Mouse (Mus musculus) limb, embryonic 13.5 days (tissue): ENCODE measurements around the gene Fut9. TPM values are rescaled to one million over a fixed set of nuclear protein-coding genes. Genes with fewer than 3 reads are reported as not detected.
A peak's percentile ranks its signal among the peaks of the same experiment; 100 is the strongest.

ENCODE experiments used
- ATAC-seq: fragments of 200-750 bp; cut with Nextera tagmentation; 2 replicates; pipeline ENCODE4 v1.8.0; 2017; ENCODE audit warnings: low read depth, moderate number of reproducible peaks, moderate TSS enrichment; ENCODE audit not compliant: low FRiP score
- H3K27ac ChIP-seq: fragments of 300-500 bp; sonication (generic); 2 replicates; pipeline ENCODE4 v1.5.1; 2015; ENCODE audit warnings: inconsistent platforms, mild to moderate bottlenecking, moderate library complexity
- H3K27me3 ChIP-seq: fragments of 300-500 bp; sonication (generic); 2 replicates; pipeline ENCODE4 v1.6.1; 2015; ENCODE audit warnings: mild to moderate bottlenecking, inconsistent platforms
- H3K36me3 ChIP-seq: fragments of 300-500 bp; sonication (generic); 2 replicates; pipeline ENCODE4 v1.6.1; 2015; ENCODE audit warnings: inconsistent platforms, mild to moderate bottlenecking, moderate library complexity
- H3K4me1 ChIP-seq: fragments of 300-500 bp; sonication (generic); 2 replicates; pipeline ENCODE4 v1.6.1; 2015; ENCODE audit warnings: inconsistent platforms
- H3K4me2 ChIP-seq: fragments of 300-500 bp; sonication (generic); replicated peaks from 2 replicates; pipeline ENCODE4 v1.6.1; 2015; ENCODE audit warnings: inconsistent platforms, mild to moderate bottlenecking, moderate library complexity
- H3K4me3 ChIP-seq: fragments of 300-500 bp; sonication (generic); 2 replicates; pipeline ENCODE4 v1.5.1; 2015; ENCODE audit warnings: moderate library complexity, mild to moderate bottlenecking, inconsistent platforms
- H3K9ac ChIP-seq: fragments of 300-500 bp; sonication (generic); 2 replicates; pipeline ENCODE4 v1.6.1; 2015; ENCODE audit warnings: mild to moderate bottlenecking, inconsistent platforms
- H3K9me3 ChIP-seq: fragments of 300-500 bp; sonication (generic); 2 replicates; pipeline ENCODE4 v1.6.1; 2016; ENCODE audit warnings: inconsistent platforms
- WGBS: fragments of 180-500 bp; shearing (Covaris S2); methylation state at CpG from one replicate; pipeline ENCODE4 v1.1.7; 2015; 5-methylcytosine and 5-hydroxymethylcytosine counted together
- polyA plus RNA-seq: library from polyadenylated mRNA; unstranded; fragments of >200 nt; fragmentation: Nextera tagmentation; extraction: Ambion mirVana; gene quantifications from 2 replicates; pipeline ENCODE4 v1.2.1, GENCODE M21; 2015

The Fut9 gene
- polyA plus RNA-seq: 0.25 and 0.26 TPM in 2 replicates

GRCm38 (mm10) chr4:25799476-25800283 is at the start of gene Fut9:
Gene Fut9 (minus strand): TSS chr4:25800244.
- H3K27me3 ChIP-seq: peaks cover 34% of the 10 kb centered on the region
- ATAC-seq: peak; percentile 83
- H3K4me2 ChIP-seq: peak within 1 kb of the TSS; percentile 93
- 1% methylated on average over 52 of the region's 52 CpGs for WGBS
- H3K9me3 ChIP-seq: no peaks in the 10 kb centered on the region
- H3K36me3 ChIP-seq: no peaks in the 10 kb centered on the region
- peaks cover 11% of the 10 kb centered on the region for H3K4me1 ChIP-seq
- peak within 1 kb of the TSS; percentile 51 for H3K4me3 ChIP-seq
- H3K9ac ChIP-seq: peak within 1 kb of the TSS; percentile 66
- no peak within 1 kb of the TSS for H3K27ac ChIP-seq

- H3K9me3 ChIP-seq: no peaks in the 10 kb centered on the region
- H3K27me3 ChIP-seq: no peaks in the 10 kb centered on the region
- no peak for ATAC-seq
- WGBS: 84% methylated on average over 7 of the region's 7 CpGs
- H3K9ac ChIP-seq: no peak overlapping the region
- no peaks in the 10 kb centered on the region for H3K4me1 ChIP-seq
- no peaks in the 10 kb centered on the region for H3K36me3 ChIP-seq
- no peak overlapping the region for H3K4me2 ChIP-seq
- H3K4me3 ChIP-seq: no peak overlapping the region
- no peak overlapping the region for H3K27ac ChIP-seq
Observed at GRCm38 (mm10) chr4:25815783-25816182, 15.7 kb upstream of the Fut9 start.

DNA sequence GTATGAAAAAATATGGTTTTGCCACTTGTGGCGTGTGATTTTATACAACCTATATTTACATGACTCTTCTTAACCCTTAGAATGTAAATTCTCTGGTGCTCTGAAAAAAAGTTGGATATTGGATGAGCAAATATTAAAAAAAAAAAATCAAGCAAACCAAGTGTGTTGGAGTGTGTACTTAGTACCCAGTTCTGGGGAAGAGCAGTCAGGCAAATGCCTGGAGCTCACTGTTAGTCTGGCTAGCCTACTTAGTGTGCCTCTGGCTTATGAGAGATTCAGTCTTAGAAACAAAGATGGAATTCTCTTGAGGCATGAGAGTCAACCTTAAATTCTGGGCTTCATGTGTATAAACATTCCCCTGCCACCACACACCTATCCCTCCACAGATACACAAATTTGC is 13.3 kb upstream of the Fut9 start:
- WGBS: 80% methylated on average over 1 of the region's 1 CpGs

GRCm38 (mm10) chr4:25810058-25810457 is 10.0 kb upstream of the Fut9 start:
- H3K27ac ChIP-seq: no peak overlapping the region
- H3K36me3 ChIP-seq: no peaks in the 10 kb centered on the region
- no peak overlapping the region for H3K4me3 ChIP-seq
- 79% methylated on average over 1 of the region's 1 CpGs for WGBS
- no peaks in the 10 kb centered on the region for H3K4me1 ChIP-seq
- no peaks in the 10 kb centered on the region for H3K27me3 ChIP-seq
- no peak for ATAC-seq
- H3K4me2 ChIP-seq: no peak overlapping the region
- H3K9ac ChIP-seq: no peak overlapping the region
- no peaks in the 10 kb centered on the region for H3K9me3 ChIP-seq

More for the DNA sequence above, 13.3 kb upstream of the Fut9 start:
- ATAC-seq: no peak
- no peak overlapping the region for H3K4me3 ChIP-seq
- no peak overlapping the region for H3K27ac ChIP-seq
- no peaks in the 10 kb centered on the region for H3K4me1 ChIP-seq
- no peaks in the 10 kb centered on the region for H3K9me3 ChIP-seq
- H3K9ac ChIP-seq: no peak overlapping the region
- no peak overlapping the region for H3K4me2 ChIP-seq
- no peaks in the 10 kb centered on the region for H3K27me3 ChIP-seq
- H3K36me3 ChIP-seq: no peaks in the 10 kb centered on the region

- ATAC-seq: no peak
Observed at GRCm38 (mm10) chr4:25801751-25802150, 1.7 kb upstream of the Fut9 start.

GRCm38 (mm10) chr4:25800284-25800616 is 206 bp upstream of the Fut9 start:
- no peak overlapping the region; the same call in 1 of the 2 replicates for H3K9ac ChIP-seq
- no peak overlapping the region for H3K27ac ChIP-seq
- H3K36me3 ChIP-seq: no peaks in the 10 kb centered on the region
- WGBS: 4% methylated on average over 5 of the region's 5 CpGs
- H3K4me1 ChIP-seq: peaks cover 11% of the 10 kb centered on the region
- H3K9me3 ChIP-seq: no peaks in the 10 kb centered on the region
- peak overlapping the region; percentile 93 for H3K4me2 ChIP-seq
- peaks cover 34% of the 10 kb centered on the region for H3K27me3 ChIP-seq
- ATAC-seq: no peak
- H3K4me3 ChIP-seq: peak overlapping the region; percentile 51

More at GRCm38 (mm10) chr4:25801751-25802150, 1.7 kb upstream of the Fut9 start:
- H3K27me3 ChIP-seq: peaks cover 34% of the 10 kb centered on the region
- no peak overlapping the region for H3K4me2 ChIP-seq
- WGBS: 75% methylated on average over 2 of the region's 2 CpGs
- H3K36me3 ChIP-seq: no peaks in the 10 kb centered on the region
- no peak overlapping the region for H3K4me3 ChIP-seq
- H3K27ac ChIP-seq: no peak overlapping the region
- peaks cover 11% of the 10 kb centered on the region for H3K4me1 ChIP-seq
- H3K9me3 ChIP-seq: no peaks in the 10 kb centered on the region
- H3K9ac ChIP-seq: no peak overlapping the region

DNA sequence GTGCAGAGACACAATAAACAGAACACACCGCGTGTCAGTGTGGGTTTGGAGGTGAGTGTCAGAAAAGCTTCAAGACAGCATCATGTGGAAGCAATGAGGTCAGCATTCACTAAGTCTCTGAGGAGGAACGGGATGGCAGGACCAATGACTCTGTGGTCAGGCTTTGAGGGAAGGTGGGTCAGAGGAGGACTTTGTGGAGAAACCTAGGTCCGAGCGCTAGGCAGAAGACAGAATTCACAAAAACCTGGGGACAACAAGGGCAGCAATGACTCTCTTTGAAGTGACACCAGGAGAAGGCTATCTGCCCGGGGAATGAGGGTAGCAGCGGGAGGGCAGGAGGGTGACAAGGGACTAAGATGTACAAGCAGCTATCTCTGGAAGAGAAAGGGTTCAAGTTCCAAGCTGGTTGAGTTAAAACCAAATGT is 981 bp downstream of the Fut9 start:
- under 1% methylated on average over 7 of the region's 7 CpGs for WGBS
- H3K4me2 ChIP-seq: peak overlapping the region; percentile 93
- H3K36me3 ChIP-seq: no peaks in the 10 kb centered on the region
- peak overlapping the region; percentile 51 for H3K4me3 ChIP-seq
- peak overlapping the region; percentile 66 for H3K9ac ChIP-seq
- H3K27ac ChIP-seq: no peak overlapping the region
- peaks cover 11% of the 10 kb centered on the region for H3K4me1 ChIP-seq
- H3K9me3 ChIP-seq: no peaks in the 10 kb centered on the region
- peak; percentile 42; the same call in 1 of the 2 replicates for ATAC-seq
- peaks cover 34% of the 10 kb centered on the region for H3K27me3 ChIP-seq

GRCm38 (mm10) chr4:25798412-25798811 is 1.6 kb downstream of the Fut9 start:
- Histone ChIP-seq H3K36me3 (no peaks in the 10 kb centered on the region), H3K9ac (no peak overlapping the region), H3K9me3 (no peaks in the 10 kb centered on the region), H3K4me2 (peak overlapping the region; percentile 93), H3K4me3 (peak overlapping the region; percentile 51; the same call in 1 of the 2 replicates), H3K4me1 (peaks cover 11% of the 10 kb centered on the region), H3K27me3 (peaks cover 34% of the 10 kb centered on the region), H3K27ac (no peak overlapping the region)
- 21% methylated on average over 10 of the region's 10 CpGs for WGBS
- ATAC-seq: no peak

DNA sequence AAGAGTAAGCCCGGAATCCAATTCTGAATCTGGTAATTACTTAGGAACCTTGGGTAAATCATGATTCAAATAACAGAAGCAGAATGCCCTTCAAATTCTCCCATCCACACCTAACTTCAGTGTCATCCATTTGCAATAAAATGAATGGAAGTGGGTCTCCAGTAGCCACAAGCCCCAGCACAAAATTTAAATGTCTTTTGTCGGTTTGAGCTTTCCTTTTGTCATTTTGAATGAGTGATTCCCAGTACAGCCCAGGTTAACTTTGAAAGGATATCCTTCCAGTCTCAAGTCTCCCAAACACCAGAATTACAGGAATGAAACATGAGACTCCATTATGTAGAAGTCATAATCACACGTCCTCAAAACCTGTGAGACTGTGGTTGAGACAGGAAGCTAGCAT is 3.9 kb downstream of the Fut9 start:
- H3K9ac ChIP-seq: no peak overlapping the region
- no peak overlapping the region for H3K4me3 ChIP-seq
- H3K4me1 ChIP-seq: peaks cover 11% of the 10 kb centered on the region
- no peak overlapping the region for H3K4me2 ChIP-seq
- 33% methylated on average over 3 of the region's 3 CpGs for WGBS
- peaks cover 34% of the 10 kb centered on the region for H3K27me3 ChIP-seq
- ATAC-seq: no peak
- H3K27ac ChIP-seq: no peak overlapping the region
- no peaks in the 10 kb centered on the region for H3K9me3 ChIP-seq
- H3K36me3 ChIP-seq: no peaks in the 10 kb centered on the region

DNA sequence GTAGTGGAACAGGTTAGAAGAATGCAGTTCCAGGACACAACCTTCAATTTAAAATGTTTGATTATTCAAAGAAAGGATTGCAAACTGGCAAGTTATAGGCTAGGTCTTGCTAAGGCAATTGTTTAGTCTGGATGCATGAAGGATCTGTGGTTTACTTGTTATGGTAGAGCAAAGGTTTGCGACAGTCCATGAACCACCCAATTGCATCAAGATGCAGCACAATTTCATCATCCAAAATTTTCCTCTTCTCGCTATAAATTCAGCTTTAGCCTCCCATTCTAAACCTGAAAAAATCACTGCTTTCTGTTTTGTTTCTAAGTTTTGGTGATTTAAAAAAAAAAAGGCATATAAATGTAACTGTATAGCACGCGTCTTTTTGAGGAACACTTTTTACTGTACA is 14.8 kb downstream of the Fut9 start:
- Histone ChIP-seq H3K36me3 (no peaks in the 10 kb centered on the region), H3K4me3 (no peak overlapping the region), H3K27ac (no peak overlapping the region), H3K27me3 (no peaks in the 10 kb centered on the region), H3K9me3 (no peaks in the 10 kb centered on the region), H3K4me1 (no peaks in the 10 kb centered on the region), H3K9ac (no peak overlapping the region), H3K4me2 (no peak overlapping the region)
- no peak for ATAC-seq
- 93% methylated on average over 4 of the region's 4 CpGs for WGBS

- Histone ChIP-seq H3K4me3 (no peak overlapping the region), H3K9me3 (no peaks in the 10 kb centered on the region), H3K27ac (no peak overlapping the region), H3K36me3 (no peaks in the 10 kb centered on the region), H3K4me2 (no peak overlapping the region), H3K27me3 (no peaks in the 10 kb centered on the region), H3K4me1 (no peaks in the 10 kb centered on the region), H3K9ac (no peak overlapping the region)
- ATAC-seq: no peak
- WGBS: 55% methylated on average over 3 of the region's 3 CpGs
Observed at GRCm38 (mm10) chr4:25768657-25769056, 31.4 kb downstream of the Fut9 start.

GRCm38 (mm10) chr4:25763091-25763490 is 37.0 kb downstream of the Fut9 start:
- Histone ChIP-seq H3K9me3 (no peaks in the 10 kb centered on the region), H3K27ac (no peak overlapping the region), H3K36me3 (no peaks in the 10 kb centered on the region), H3K27me3 (no peaks in the 10 kb centered on the region), H3K4me1 (no peaks in the 10 kb centered on the region), H3K4me3 (no peak overlapping the region), H3K4me2 (no peak overlapping the region), H3K9ac (no peak overlapping the region)
- no peak for ATAC-seq
